Mouse (Mus musculus) hindbrain, embryonic 15.5 days (tissue): ENCODE measurements around the gene Ndufb6. TPM values are rescaled to one million over a fixed set of nuclear protein-coding genes. Genes with fewer than 3 reads are reported as not detected.

Experiments
- ATAC-seq: fragments of 200-750 bp; cut with Nextera tagmentation; 2 replicates; pipeline ENCODE4 v1.8.0; 2017; ENCODE audit warnings: low read depth, moderate number of reproducible peaks, moderate TSS enrichment; ENCODE audit not compliant: low FRiP score
- H3K27ac ChIP-seq: fragments of 300-500 bp; sonication (generic); replicated peaks from 2 replicates; pipeline ENCODE4 v1.5.1; 2015; ENCODE audit warnings: mild to moderate bottlenecking, inconsistent platforms
- H3K27me3 ChIP-seq: fragments of 300-500 bp; sonication (generic); 2 replicates; pipeline ENCODE4 v1.6.1; 2015; ENCODE audit warnings: control low read depth, inconsistent platforms
- H3K36me3 ChIP-seq: fragments of 300-500 bp; sonication (generic); 2 replicates; pipeline ENCODE4 v1.6.1; 2015; ENCODE audit warnings: control low read depth, inconsistent platforms
- H3K4me1 ChIP-seq: fragments of 300-500 bp; sonication (generic); replicated peaks from 2 replicates; pipeline ENCODE4 v1.6.1; 2015; ENCODE audit warnings: control low read depth, inconsistent platforms
- H3K4me2 ChIP-seq: fragments of 300-500 bp; sonication (generic); 2 replicates; pipeline ENCODE4 v1.6.1; 2015; ENCODE audit warnings: moderate library complexity, mild to moderate bottlenecking, inconsistent platforms
- H3K4me3 ChIP-seq: fragments of 300-500 bp; sonication (generic); 2 replicates; pipeline ENCODE4 v1.5.1; 2015; ENCODE audit warnings: mild to moderate bottlenecking, inconsistent platforms
- H3K9ac ChIP-seq: fragments of 300-500 bp; sonication (generic); 2 replicates; pipeline ENCODE4 v1.6.1; 2015; ENCODE audit warnings: inconsistent platforms
- H3K9me3 ChIP-seq: fragments of 300-500 bp; sonication (generic); 2 replicates; pipeline ENCODE4 v1.6.1; 2016; ENCODE audit warnings: control low read depth, inconsistent platforms
- WGBS: fragments of 180-500 bp; shearing (Covaris S2); methylation state at CpG from one replicate; pipeline ENCODE4 v1.1.7; 2015; 5-methylcytosine and 5-hydroxymethylcytosine counted together
- polyA plus RNA-seq: library from polyadenylated mRNA; unstranded; fragments of >200 nt; fragmentation: Nextera tagmentation; extraction: Ambion mirVana; gene quantifications from 2 replicates; pipeline ENCODE4 v1.2.1, GENCODE M21; 2015

The Ndufb6 gene
- polyA plus RNA-seq, 1 experiment from 2014 or later: 361 TPM

GRCm38 (mm10) chr4:40244035-40244434 lies 35.2 kb downstream of the Ndufb6 start:
- WGBS: 88% methylated on average over 8 of the region's 8 CpGs
- H3K4me3 ChIP-seq: no peak overlapping the region
- no peaks in the 10 kb centered on the region for H3K27me3 ChIP-seq
- H3K4me1 ChIP-seq: peaks cover 10% of the 10 kb centered on the region
- H3K9ac ChIP-seq: no peak overlapping the region
- H3K27ac ChIP-seq: no peak overlapping the region
- H3K36me3 ChIP-seq: no peaks in the 10 kb centered on the region
- no peak overlapping the region for H3K4me2 ChIP-seq
- no peaks in the 10 kb centered on the region for H3K9me3 ChIP-seq
- no peak for ATAC-seq

- no peaks in the 10 kb centered on the region for H3K36me3 ChIP-seq
- H3K9me3 ChIP-seq: no peaks in the 10 kb centered on the region
- ATAC-seq: no peak
- H3K4me1 ChIP-seq: peaks cover 17% of the 10 kb centered on the region
- no peak overlapping the region for H3K4me2 ChIP-seq
- no peak overlapping the region for H3K27ac ChIP-seq
- H3K27me3 ChIP-seq: no peaks in the 10 kb centered on the region
- 84% methylated on average over 4 of the region's 4 CpGs for WGBS
- H3K9ac ChIP-seq: no peak overlapping the region
- no peak overlapping the region for H3K4me3 ChIP-seq
Observed at GRCm38 (mm10) chr4:40243006-40243405, 36.2 kb downstream of the Ndufb6 start.

GRCm38 (mm10) chr4:40241928-40242327 lies 37.3 kb downstream of the Ndufb6 start:
- H3K36me3 ChIP-seq: no peaks in the 10 kb centered on the region
- H3K4me1 ChIP-seq: peaks cover 17% of the 10 kb centered on the region
- ATAC-seq: no peak
- H3K4me3 ChIP-seq: no peak overlapping the region
- H3K9me3 ChIP-seq: no peaks in the 10 kb centered on the region
- H3K27ac ChIP-seq: no peak overlapping the region
- 59% methylated on average over 6 of the region's 6 CpGs for WGBS
- H3K4me2 ChIP-seq: no peak overlapping the region
- no peak overlapping the region for H3K9ac ChIP-seq
- H3K27me3 ChIP-seq: no peaks in the 10 kb centered on the region

- Histone ChIP-seq H3K27ac (no peak overlapping the region), H3K4me3 (peak overlapping the region; percentile 43), H3K4me1 (peaks cover 17% of the 10 kb centered on the region), H3K4me2 (peak overlapping the region; percentile 71), H3K9me3 (no peaks in the 10 kb centered on the region), H3K27me3 (no peaks in the 10 kb centered on the region), H3K9ac (no peak overlapping the region), H3K36me3 (no peaks in the 10 kb centered on the region)
- 50% methylated on average over 5 of the region's 5 CpGs for WGBS
- ATAC-seq: no peak; the same call in 1 of the 2 replicates
Observed at GRCm38 (mm10) chr4:40240272-40240744, 38.9 kb downstream of the Ndufb6 start.

GRCm38 (mm10) chr4:40239409-40240271 lies 39.6 kb downstream of the Ndufb6 start, which contains the start of gene Ddx58:
TSS of gene Ddx58 (minus strand) at chr4:40239828.
- Histone ChIP-seq H3K27me3 (no peaks in the 10 kb centered on the region), H3K4me2 (peak within 1 kb of the TSS; percentile 71), H3K9me3 (no peaks in the 10 kb centered on the region), H3K9ac (peak within 1 kb of the TSS; percentile 41), H3K4me1 (peaks cover 17% of the 10 kb centered on the region), H3K36me3 (no peaks in the 10 kb centered on the region), H3K4me3 (peak within 1 kb of the TSS; percentile 43), H3K27ac (no peak within 1 kb of the TSS)
- 5% methylated on average over 33 of the region's 35 CpGs for WGBS
- ATAC-seq: peak; percentile 54; the same call in 1 of the 2 replicates

- Histone ChIP-seq H3K4me2 (peak overlapping the region; percentile 71), H3K27ac (no peak overlapping the region), H3K27me3 (no peaks in the 10 kb centered on the region), H3K36me3 (no peaks in the 10 kb centered on the region), H3K9ac (peak overlapping the region; percentile 41; the same call in 1 of the 2 replicates), H3K4me3 (peak overlapping the region; percentile 43), H3K4me1 (peaks cover 17% of the 10 kb centered on the region), H3K9me3 (no peaks in the 10 kb centered on the region)
- WGBS: 2% methylated on average over 17 of the region's 17 CpGs
- ATAC-seq: 0 out of 2 replicates have a peak, but pooled peaks have one; percentile 27
Observed at GRCm38 (mm10) chr4:40238483-40239408, 40.5 kb downstream of the Ndufb6 start.

- Histone ChIP-seq H3K27ac (no peak overlapping the region), H3K9ac (no peak overlapping the region), H3K4me3 (no peak overlapping the region), H3K36me3 (no peaks in the 10 kb centered on the region), H3K4me2 (no peak overlapping the region), H3K4me1 (peaks cover 17% of the 10 kb centered on the region), H3K27me3 (no peaks in the 10 kb centered on the region), H3K9me3 (no peaks in the 10 kb centered on the region)
- 93% methylated on average over 4 of the region's 4 CpGs for WGBS
- no peak for ATAC-seq
Observed at GRCm38 (mm10) chr4:40236829-40237228, 42.4 kb downstream of the Ndufb6 start.

- H3K27me3 ChIP-seq: no peaks in the 10 kb centered on the region
- H3K4me3 ChIP-seq: no peak overlapping the region
- H3K36me3 ChIP-seq: no peaks in the 10 kb centered on the region
- WGBS: 78% methylated on average over 6 of the region's 6 CpGs
- peaks cover 10% of the 10 kb centered on the region for H3K4me1 ChIP-seq
- no peaks in the 10 kb centered on the region for H3K9me3 ChIP-seq
- H3K9ac ChIP-seq: no peak overlapping the region
- ATAC-seq: no peak
- H3K27ac ChIP-seq: no peak overlapping the region
- no peak overlapping the region for H3K4me2 ChIP-seq
Observed at GRCm38 (mm10) chr4:40234256-40234655, 45.0 kb downstream of the Ndufb6 start.

- WGBS: 92% methylated on average over 7 of the region's 7 CpGs
- no peak for ATAC-seq
- H3K9me3 ChIP-seq: no peaks in the 10 kb centered on the region
- H3K4me3 ChIP-seq: no peak overlapping the region
- no peak overlapping the region for H3K27ac ChIP-seq
- no peaks in the 10 kb centered on the region for H3K27me3 ChIP-seq
- H3K36me3 ChIP-seq: no peaks in the 10 kb centered on the region
- H3K4me2 ChIP-seq: no peak overlapping the region
- no peak overlapping the region for H3K9ac ChIP-seq
- no peaks in the 10 kb centered on the region for H3K4me1 ChIP-seq
Observed at GRCm38 (mm10) chr4:40233062-40233664, 46.1 kb downstream of the Ndufb6 start.

- H3K9ac ChIP-seq: no peak overlapping the region
- H3K36me3 ChIP-seq: no peaks in the 10 kb centered on the region
- ATAC-seq: no peak
- no peak overlapping the region for H3K4me3 ChIP-seq
- no peaks in the 10 kb centered on the region for H3K27me3 ChIP-seq
- H3K4me2 ChIP-seq: no peak overlapping the region
- 96% methylated on average over 6 of the region's 6 CpGs for WGBS
- H3K9me3 ChIP-seq: no peaks in the 10 kb centered on the region
- H3K27ac ChIP-seq: no peak overlapping the region
- no peaks in the 10 kb centered on the region for H3K4me1 ChIP-seq
Observed at GRCm38 (mm10) chr4:40229723-40230122, 49.5 kb downstream of the Ndufb6 start.

- Histone ChIP-seq H3K4me1 (no peaks in the 10 kb centered on the region), H3K36me3 (no peaks in the 10 kb centered on the region), H3K9me3 (no peaks in the 10 kb centered on the region), H3K27ac (no peak overlapping the region), H3K4me3 (no peak overlapping the region), H3K9ac (no peak overlapping the region), H3K27me3 (no peaks in the 10 kb centered on the region), H3K4me2 (no peak overlapping the region)
- ATAC-seq: no peak
- WGBS: 91% methylated on average over 7 of the region's 7 CpGs
Observed at GRCm38 (mm10) chr4:40227886-40228285, 51.3 kb downstream of the Ndufb6 start.
